Mouse (Mus musculus): ENCODE measurements around the gene Slc9b1.

DNA sequence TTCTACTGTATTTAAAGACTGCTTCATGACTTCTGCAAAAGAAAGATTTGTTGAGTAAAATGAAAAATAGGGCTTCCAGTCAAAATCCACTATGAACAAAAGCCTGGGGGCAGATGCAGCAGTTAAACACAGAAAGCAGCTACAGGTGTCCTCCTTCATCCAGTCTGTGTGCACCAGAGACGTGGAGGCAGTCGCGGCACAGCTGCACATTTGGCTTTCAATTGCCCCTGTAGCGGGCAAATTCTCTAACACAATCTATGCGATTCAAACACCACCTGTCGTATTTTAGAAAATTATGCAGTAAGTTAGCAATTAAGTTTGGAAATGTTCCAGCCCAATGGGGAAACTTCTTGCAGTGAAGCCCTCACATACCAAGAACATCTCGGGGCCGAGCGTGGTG lies 55.4 kb downstream of the Slc9b1 start:
- TF ChIP-seq POLR2A (IDR thresholded peaks at IDR 0.05; ENCODE audit: insufficient read length, low read depth) = no peak
- TF ChIP-seq POLR2AphosphoS2 (IDR thresholded peaks at IDR 0.05; ENCODE audit: insufficient read length, low read depth) = no peak
- TF ChIP-seq MAX (IDR thresholded peaks at IDR 0.05; ENCODE audit: low read depth) = no peak
- no peak for TF ChIP-seq USF1 (IDR thresholded peaks at IDR 0.05; ENCODE audit: low read depth)
- TF ChIP-seq CEBPB (IDR thresholded peaks at IDR 0.05; ENCODE audit: insufficient read depth, poor library complexity, severe bottlenecking) = no peak
- no peak for TF ChIP-seq TCF12 (IDR thresholded peaks at IDR 0.05; ENCODE audit: insufficient read depth, poor library complexity, severe bottlenecking)
- no peak for TF ChIP-seq E2F4 (IDR thresholded peaks at IDR 0.05; ENCODE audit: insufficient read depth)

All from myocyte (in vitro differentiated cells).